Mouse (Mus musculus): ENCODE results near the gene Kif26b.

DNA sequence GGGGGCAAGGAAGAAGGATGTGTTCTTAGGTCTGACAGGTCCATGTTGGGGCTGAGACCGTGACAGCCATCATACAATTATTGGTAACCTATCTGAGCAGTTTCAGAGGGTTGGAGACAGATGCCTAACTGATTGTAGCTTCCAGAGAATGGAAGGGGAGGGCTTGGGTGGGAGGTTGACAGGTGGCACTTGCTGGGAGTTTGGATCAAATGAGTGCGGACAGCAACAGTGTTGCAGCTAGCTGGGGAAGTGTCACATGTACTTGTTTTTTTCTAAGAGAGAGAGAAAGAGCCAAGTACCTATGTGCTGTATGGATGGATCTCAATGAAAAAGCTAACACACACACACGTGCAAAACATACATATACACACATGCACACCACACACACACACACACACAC lies 291.2 kb downstream of the Kif26b start:
- TF ChIP-seq CTCF (IDR thresholded peaks at IDR 0.05; ENCODE audit: low read depth, low read length): no peak
- TF ChIP-seq POLR2A (IDR thresholded peaks at IDR 0.05; ENCODE audit: borderline replicate concordance, low read depth, low read length): no peak
